Mouse (Mus musculus): ENCODE results near the gene Rrbp1.

The Rrbp1 gene

GRCm38 (mm10) chr2:144011080-144011551 is at the start of gene Rrbp1:
Rrbp1 (minus strand) TSS chr2:144011263.
- ATAC-seq (ENCODE audit: insufficient number of reproducible peaks, low FRiP score, low TSS enrichment), result peak; percentile 97

GRCm38 (mm10) chr2:144057735-144058134 is 46.7 kb upstream of the Rrbp1 start:
- 0 out of 2 replicates have a peak, but pooled peaks have one; percentile 43 for ATAC-seq (ENCODE audit: insufficient number of reproducible peaks, low FRiP score, low TSS enrichment)

GRCm38 (mm10) chr2:144052410-144053065 is 41.5 kb upstream of the Rrbp1 start:
- ATAC-seq (ENCODE audit: insufficient number of reproducible peaks, low FRiP score, low TSS enrichment), result peak; percentile 67

DNA sequence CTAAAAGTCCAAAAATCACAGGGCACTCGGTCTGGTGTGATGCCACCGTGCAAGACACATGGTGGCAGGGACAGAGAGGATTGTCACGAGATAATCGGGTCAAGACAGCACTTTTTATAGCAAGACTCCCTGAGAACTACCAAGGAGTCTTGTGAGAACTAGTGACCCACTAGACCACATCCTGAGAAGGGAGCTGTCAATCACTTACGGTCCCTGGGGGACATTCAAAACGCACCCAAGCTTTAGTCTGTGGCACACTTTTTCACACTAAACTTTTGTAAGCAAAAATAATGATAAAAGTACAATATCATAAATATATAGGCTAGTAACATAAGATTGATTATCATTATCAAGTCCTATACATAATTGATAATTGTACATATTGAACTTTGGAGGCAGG is 39.8 kb upstream of the Rrbp1 start:
- ATAC-seq (ENCODE audit: insufficient number of reproducible peaks, low FRiP score, low TSS enrichment), result no peak

GRCm38 (mm10) chr2:144050146-144050680 is 39.1 kb upstream of the Rrbp1 start:
- no peak for ATAC-seq (ENCODE audit: insufficient number of reproducible peaks, low FRiP score, low TSS enrichment)

DNA sequence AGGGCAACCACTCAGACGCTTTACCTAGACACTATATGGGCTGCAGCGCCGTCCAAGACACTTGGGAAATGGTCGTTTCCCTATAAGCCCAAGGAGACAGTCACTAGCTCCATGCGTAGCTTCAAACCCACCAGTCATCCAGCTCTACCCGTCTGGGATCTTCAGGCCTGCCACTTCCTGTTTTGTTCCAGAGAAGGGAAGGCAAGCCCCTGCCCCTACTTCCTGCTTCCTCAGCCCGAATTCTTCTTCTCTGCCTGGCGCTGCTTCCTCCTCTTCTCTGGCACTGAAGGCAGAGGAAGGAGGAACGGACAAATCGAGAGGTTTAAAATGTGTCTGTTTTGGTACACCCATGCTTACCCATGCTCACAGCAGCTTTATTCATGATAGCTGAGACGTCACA is 35.9 kb upstream of the Rrbp1 start:
- no peak for ATAC-seq (ENCODE audit: insufficient number of reproducible peaks, low FRiP score, low TSS enrichment)

- ATAC-seq (ENCODE audit: insufficient number of reproducible peaks, low FRiP score, low TSS enrichment), result no peak
These were observed 34.9 kb upstream of the Rrbp1 start for GRCm38 (mm10) chr2:144045756-144046560.

DNA sequence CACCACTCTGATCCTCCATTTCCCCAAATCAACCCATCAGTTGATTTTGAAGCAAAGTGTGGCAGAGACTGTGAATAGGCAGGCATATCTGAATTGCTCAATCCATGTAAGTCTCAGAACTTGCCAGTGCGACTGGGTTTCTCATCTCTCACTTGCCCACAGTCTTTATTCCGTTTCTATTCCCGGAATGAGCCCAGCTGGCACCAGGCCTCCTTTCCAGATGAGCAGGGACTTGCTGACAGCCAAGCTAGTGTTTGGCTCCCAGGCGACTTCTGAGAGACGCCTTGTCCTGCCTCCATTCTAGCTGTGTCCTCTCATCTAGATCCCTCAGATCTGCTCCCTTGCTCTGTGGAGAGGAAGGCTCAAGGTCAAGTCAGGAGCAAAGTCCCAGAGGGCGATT is 33.7 kb upstream of the Rrbp1 start:
- ATAC-seq (ENCODE audit: insufficient number of reproducible peaks, low FRiP score, low TSS enrichment), result no peak

DNA sequence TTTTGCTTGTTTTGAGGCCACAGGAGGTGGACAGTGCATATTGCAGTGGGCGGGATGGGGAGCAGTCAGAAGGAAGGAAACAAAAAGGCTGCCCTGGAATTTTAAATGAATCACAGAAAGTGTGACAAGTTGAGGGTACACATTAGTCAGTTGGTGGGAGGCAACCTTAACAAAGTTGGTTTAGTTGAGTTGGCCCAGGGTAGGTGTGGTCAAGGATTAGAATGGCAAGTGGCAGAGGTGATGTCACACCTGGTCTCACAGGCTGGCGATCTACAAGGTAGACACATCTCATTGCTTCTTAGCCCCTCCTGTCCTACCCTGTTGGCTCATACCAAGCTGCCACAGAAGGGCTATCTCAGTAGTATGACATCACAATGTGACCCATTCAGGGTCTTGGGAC is 21.6 kb upstream of the Rrbp1 start, which contains the start of gene Banf2:
Gene Banf2, plus strand, starts transcription at position 396 of the 400 bp plus-strand sequence.
- no peak for ATAC-seq (ENCODE audit: insufficient number of reproducible peaks, low FRiP score, low TSS enrichment)

GRCm38 (mm10) chr2:144030791-144031190 is 19.7 kb upstream of the Rrbp1 start:
- no peak for ATAC-seq (ENCODE audit: insufficient number of reproducible peaks, low FRiP score, low TSS enrichment)

DNA sequence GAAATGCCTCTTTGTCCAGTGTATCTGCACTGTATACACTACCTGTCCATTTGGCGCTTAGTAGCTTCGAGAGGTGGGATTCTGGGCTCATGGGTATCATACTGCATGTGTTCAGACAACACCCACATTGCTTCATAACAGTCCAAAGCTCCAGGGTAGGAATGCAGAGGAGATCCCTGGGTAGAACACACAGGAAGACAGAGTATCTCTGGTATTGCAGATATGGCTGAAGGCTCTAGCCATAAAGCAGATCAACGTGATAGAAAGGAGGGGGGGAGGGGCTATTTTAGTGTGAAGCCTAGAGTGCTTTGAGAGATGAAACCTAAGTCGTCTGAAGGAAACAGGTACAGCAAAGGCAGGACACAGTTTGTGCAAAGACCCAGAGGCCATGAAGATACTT is 15.4 kb upstream of the Rrbp1 start:
- no peak for ATAC-seq (ENCODE audit: insufficient number of reproducible peaks, low FRiP score, low TSS enrichment)

GRCm38 (mm10) chr2:144025361-144025760 is 14.3 kb upstream of the Rrbp1 start:
- ATAC-seq (ENCODE audit: insufficient number of reproducible peaks, low FRiP score, low TSS enrichment), result no peak

DNA sequence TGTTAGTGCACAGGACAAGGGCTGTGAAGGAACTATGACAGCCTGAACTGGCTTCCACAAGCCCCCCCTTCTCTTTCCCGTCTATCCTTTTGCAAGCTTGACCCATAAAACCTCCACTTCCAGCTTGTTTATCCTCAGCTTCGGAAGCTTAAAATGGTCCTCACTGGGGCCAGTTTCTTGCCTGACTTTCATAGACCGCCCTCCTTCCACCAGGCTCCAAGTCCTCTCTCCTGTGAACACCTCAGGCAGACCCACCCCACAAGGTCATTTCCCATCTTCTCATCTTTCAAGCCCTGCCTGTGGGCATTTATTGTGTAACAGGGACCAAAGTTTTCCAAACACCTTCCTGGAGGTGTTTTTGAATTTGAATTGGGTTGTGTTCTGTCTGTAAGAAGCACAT is 11.4 kb upstream of the Rrbp1 start:
- ATAC-seq (ENCODE audit: insufficient number of reproducible peaks, low FRiP score, low TSS enrichment), result no peak

GRCm38 (mm10) chr2:144019971-144020370 is 8.9 kb upstream of the Rrbp1 start:
- no peak for ATAC-seq (ENCODE audit: insufficient number of reproducible peaks, low FRiP score, low TSS enrichment)

- ATAC-seq (ENCODE audit: insufficient number of reproducible peaks, low FRiP score, low TSS enrichment), result no peak
These were observed 4.8 kb upstream of the Rrbp1 start for GRCm38 (mm10) chr2:144015861-144016260.

- no peak for ATAC-seq (ENCODE audit: insufficient number of reproducible peaks, low FRiP score, low TSS enrichment)
These were observed 3.4 kb upstream of the Rrbp1 start for GRCm38 (mm10) chr2:144014481-144014880.

- no peak for ATAC-seq (ENCODE audit: insufficient number of reproducible peaks, low FRiP score, low TSS enrichment)
These were observed 3.0 kb upstream of the Rrbp1 start for GRCm38 (mm10) chr2:144014051-144014450.

GRCm38 (mm10) chr2:144010282-144011044 is 600 bp downstream of the Rrbp1 start:
- 0 out of 2 replicates have a peak, but pooled peaks have one; percentile 7 for ATAC-seq (ENCODE audit: insufficient number of reproducible peaks, low FRiP score, low TSS enrichment)

DNA sequence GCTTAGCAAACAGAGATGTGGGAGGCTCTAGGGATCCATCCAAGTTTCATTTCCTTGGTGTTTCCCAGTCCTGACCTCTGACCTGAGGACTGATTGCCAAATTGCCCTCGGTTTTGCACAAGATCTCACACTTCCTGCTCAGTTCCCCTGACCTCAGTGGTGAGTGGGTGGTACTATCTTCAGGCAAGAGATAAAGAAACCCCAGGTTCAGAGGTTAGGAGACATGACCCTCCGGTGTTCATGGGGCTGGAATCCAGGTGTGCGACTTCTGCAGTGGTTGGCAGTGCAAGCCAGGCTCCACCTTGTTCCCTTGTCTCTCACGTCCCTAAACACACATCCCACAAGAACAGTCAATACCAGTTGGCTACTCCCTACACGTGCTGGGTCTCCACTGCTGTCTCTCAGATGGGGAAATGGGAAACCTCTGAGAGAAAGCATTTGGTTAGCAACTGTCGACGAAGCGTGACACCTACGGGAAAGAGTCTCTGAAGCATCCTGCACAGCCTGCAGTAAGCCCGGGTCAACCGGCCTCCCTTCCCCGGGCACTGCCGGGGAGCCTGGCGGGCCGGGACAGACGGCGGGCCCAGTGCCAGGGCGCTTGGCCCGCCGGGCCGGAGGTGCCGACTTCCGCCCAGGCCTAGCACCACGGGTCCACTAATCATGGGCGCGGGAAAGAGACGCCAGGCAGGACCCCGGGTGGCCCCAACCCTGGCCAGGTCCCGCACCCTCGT is 1.3 kb downstream of the Rrbp1 start:
- 0 out of 2 replicates have a peak, but pooled peaks have one; percentile 3 for ATAC-seq (ENCODE audit: insufficient number of reproducible peaks, low FRiP score, low TSS enrichment)

- ATAC-seq (ENCODE audit: insufficient number of reproducible peaks, low FRiP score, low TSS enrichment), result no peak
These were observed 2.0 kb downstream of the Rrbp1 start for GRCm38 (mm10) chr2:144009081-144009480.
